Mouse (Mus musculus) heart, embryonic 16.5 days (tissue): Measurements from ENCODE around the gene Mmd2. TPM values are rescaled to one million over a fixed set of nuclear protein-coding genes. Genes with fewer than 3 reads are reported as not detected.

Source experiments
- ATAC-seq: fragments of 200-750 bp; cut with Nextera tagmentation; replicated peaks from 2 replicates; pipeline ENCODE4 v1.8.0; 2017; ENCODE audit warnings: moderate number of reproducible peaks; ENCODE audit not compliant: insufficient read depth, low FRiP score; ENCODE audit errors: extremely low read depth
- H3K27ac ChIP-seq: fragments of 300-500 bp; sonication (generic); 2 replicates; pipeline ENCODE4 v1.5.1; 2014; ENCODE audit warnings: mild to moderate bottlenecking, low read length, control low read depth, moderate library complexity
- H3K27me3 ChIP-seq: fragments of 300-500 bp; sonication (generic); 2 replicates; pipeline ENCODE4 v1.6.1; 2014; ENCODE audit warnings: low read length, mixed read lengths; ENCODE audit not compliant: control insufficient read depth, insufficient read depth
- H3K36me3 ChIP-seq: fragments of 300-500 bp; sonication (generic); 2 replicates; pipeline ENCODE4 v1.6.1; 2014; ENCODE audit not compliant: control insufficient read depth, insufficient read depth
- H3K4me1 ChIP-seq: fragments of 300-500 bp; sonication (generic); 2 replicates; pipeline ENCODE4 v1.6.1; 2014; ENCODE audit warnings: low read length, mixed read lengths; ENCODE audit not compliant: control insufficient read depth, insufficient read depth
- H3K4me2 ChIP-seq: fragments of 300-500 bp; sonication (generic); 2 replicates; pipeline ENCODE4 v1.6.1; 2014; ENCODE audit warnings: low read depth, mild to moderate bottlenecking, control low read depth, low read length
- H3K4me3 ChIP-seq: fragments of 300-500 bp; sonication (generic); 2 replicates; pipeline ENCODE4 v1.5.1; 2014; ENCODE audit warnings: mild to moderate bottlenecking, control low read depth, low read length
- H3K9ac ChIP-seq: fragments of 300-500 bp; sonication (generic); 2 replicates; pipeline ENCODE4 v1.6.1; 2014; ENCODE audit warnings: low read length, control low read depth
- H3K9me3 ChIP-seq: fragments of 300-500 bp; sonication (generic); replicated peaks from 2 replicates; pipeline ENCODE4 v1.6.1; 2016; ENCODE audit warnings: low read length; ENCODE audit not compliant: control insufficient read depth
- WGBS: fragments of 180-500 bp; shearing (Covaris S2); extraction: QIAGEN DNeasy Blood & Tissue Kit; methylation state at CpG from one replicate; pipeline ENCODE4 v1.1.7; 2014; 5-methylcytosine and 5-hydroxymethylcytosine counted together
- polyA plus RNA-seq: library from polyadenylated mRNA; unstranded; fragments of >200 nt; fragmentation: Nextera tagmentation; extraction: Ambion mirVana; gene quantifications from 2 replicates; pipeline ENCODE4 v1.2.1, GENCODE M21; 2015

The Mmd2 gene
- polyA plus RNA-seq, 1 experiment from 2014 or later: 0.24 TPM

DNA sequence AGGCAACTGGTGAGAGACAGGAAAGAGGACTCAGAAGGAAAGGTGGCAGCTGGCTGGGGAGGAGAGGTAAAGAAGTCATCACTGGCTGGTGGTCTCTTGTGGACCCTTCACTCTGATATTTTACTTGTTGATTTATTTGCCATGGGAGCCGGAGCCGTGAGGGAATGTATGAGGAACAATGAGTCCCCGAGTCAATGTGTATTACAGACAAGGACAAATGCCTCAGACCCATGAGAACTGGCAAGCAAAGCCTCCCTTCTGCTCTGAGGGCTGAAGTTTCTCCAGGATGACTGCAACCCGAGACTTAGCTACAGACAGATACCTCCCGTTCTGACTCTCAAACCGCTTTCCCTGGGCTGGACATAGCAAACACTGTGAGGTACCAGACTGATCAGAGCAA is 7.7 kb upstream of the Mmd2 start:
- no peaks in the 10 kb centered on the region for H3K27me3 ChIP-seq
- H3K9ac ChIP-seq: no peak overlapping the region
- no peaks in the 10 kb centered on the region for H3K36me3 ChIP-seq
- no peak for ATAC-seq
- H3K4me2 ChIP-seq: no peak overlapping the region
- no peak overlapping the region for H3K4me3 ChIP-seq
- no peaks in the 10 kb centered on the region for H3K4me1 ChIP-seq
- 51% methylated on average over 6 of the region's 6 CpGs for WGBS
- no peaks in the 10 kb centered on the region for H3K9me3 ChIP-seq
- no peak overlapping the region for H3K27ac ChIP-seq

- WGBS: 71% methylated on average over 4 of the region's 4 CpGs
- Histone ChIP-seq H3K27ac (no peak overlapping the region), H3K4me1 (no peaks in the 10 kb centered on the region)
These were observed 7.0 kb upstream of the Mmd2 start for GRCm38 (mm10) chr5:142615638-142616037.

DNA sequence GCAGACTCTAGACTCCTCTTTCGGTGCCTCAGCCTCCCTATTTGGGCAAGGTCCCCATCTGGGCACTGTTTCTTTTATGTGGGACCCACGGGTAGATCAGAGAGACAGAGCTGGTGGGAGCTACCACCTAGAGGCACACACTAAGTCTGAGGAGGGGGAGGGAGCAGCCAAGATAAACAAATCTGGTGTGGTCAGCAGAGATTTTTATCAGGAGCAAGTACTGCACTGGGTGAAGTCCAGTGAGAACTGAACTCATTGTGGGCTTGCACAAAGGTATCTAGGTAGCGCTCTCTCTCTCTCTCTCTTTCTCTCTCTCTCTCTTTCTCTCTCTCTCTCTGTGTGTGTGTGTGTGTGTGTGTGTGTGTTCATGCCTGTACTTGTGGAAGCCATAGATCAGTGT is 5.9 kb upstream of the Mmd2 start:
- Histone ChIP-seq H3K27me3 (peaks cover 6% of the 10 kb centered on the region; the same call in 1 of the 2 replicates), H3K36me3 (no peaks in the 10 kb centered on the region)
- 51% methylated on average over 3 of the region's 3 CpGs for WGBS

More at GRCm38 (mm10) chr5:142615638-142616037, 7.0 kb upstream of the Mmd2 start:
- H3K9ac ChIP-seq: no peak overlapping the region
- no peaks in the 10 kb centered on the region for H3K27me3 ChIP-seq
- no peak for ATAC-seq
- H3K36me3 ChIP-seq: no peaks in the 10 kb centered on the region
- H3K4me3 ChIP-seq: no peak overlapping the region
- no peak overlapping the region for H3K4me2 ChIP-seq
- H3K9me3 ChIP-seq: no peaks in the 10 kb centered on the region

DNA sequence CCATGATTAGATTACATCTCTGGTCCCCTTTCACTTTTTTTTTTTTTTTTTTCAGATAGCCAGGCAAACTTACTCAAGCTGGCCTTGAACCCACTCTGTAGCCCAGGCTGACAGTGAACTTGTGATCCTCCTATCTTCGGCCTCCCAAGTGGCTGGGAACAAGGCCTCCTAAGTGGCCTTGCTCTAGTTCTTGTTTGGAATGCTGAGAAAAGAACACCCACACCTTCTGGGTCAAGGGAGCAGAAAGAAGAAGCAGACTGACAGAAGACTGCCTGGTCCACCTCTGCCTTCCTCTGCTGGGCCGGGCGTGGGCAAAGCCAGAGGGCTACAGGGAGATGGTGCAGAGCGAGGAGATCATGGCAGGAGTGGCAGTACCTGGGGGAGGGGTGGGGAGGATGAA is 1.8 kb upstream of the Mmd2 start:
- 0 out of 2 replicates have a peak, but pooled peaks cover 2% of the 10 kb centered on the region for H3K4me1 ChIP-seq
- ATAC-seq: no peak
- H3K9ac ChIP-seq: no peak overlapping the region
- peaks cover 34% of the 10 kb centered on the region for H3K27me3 ChIP-seq
- 77% methylated on average over 4 of the region's 4 CpGs for WGBS
- no peak overlapping the region for H3K27ac ChIP-seq
- H3K4me2 ChIP-seq: no peak overlapping the region
- no peaks in the 10 kb centered on the region for H3K36me3 ChIP-seq
- no peak overlapping the region for H3K4me3 ChIP-seq
- H3K9me3 ChIP-seq: no peaks in the 10 kb centered on the region

More for the DNA sequence above, 5.9 kb upstream of the Mmd2 start:
- ATAC-seq: no peak
- no peak overlapping the region for H3K4me2 ChIP-seq
- H3K4me1 ChIP-seq: no peaks in the 10 kb centered on the region
- no peaks in the 10 kb centered on the region for H3K9me3 ChIP-seq
- H3K9ac ChIP-seq: no peak overlapping the region
- no peak overlapping the region for H3K4me3 ChIP-seq
- H3K27ac ChIP-seq: no peak overlapping the region

- no peak for ATAC-seq
- Histone ChIP-seq H3K4me1 (0 out of 2 replicates have a peak, but pooled peaks cover 2% of the 10 kb centered on the region), H3K27me3 (peaks cover 34% of the 10 kb centered on the region), H3K9me3 (no peaks in the 10 kb centered on the region), H3K9ac (0 out of 2 replicates have a peak overlapping the region, but pooled peaks have one; percentile 2), H3K36me3 (no peaks in the 10 kb centered on the region), H3K4me2 (peak overlapping the region; percentile 64), H3K27ac (no peak overlapping the region), H3K4me3 (peak overlapping the region; percentile 40)
- WGBS: 8% methylated on average over 4 of the region's 4 CpGs
These were observed 357 bp upstream of the Mmd2 start for GRCm38 (mm10) chr5:142608989-142609325.

GRCm38 (mm10) chr5:142605288-142605687 is 3.3 kb downstream of the Mmd2 start:
- Histone ChIP-seq H3K9me3 (no peaks in the 10 kb centered on the region), H3K4me3 (no peak overlapping the region), H3K36me3 (no peaks in the 10 kb centered on the region), H3K4me1 (0 out of 2 replicates have a peak, but pooled peaks cover 2% of the 10 kb centered on the region), H3K9ac (no peak overlapping the region), H3K27ac (no peak overlapping the region), H3K27me3 (peaks cover 31% of the 10 kb centered on the region), H3K4me2 (no peak overlapping the region)
- 87% methylated on average over 12 of the region's 12 CpGs for WGBS
- no peak for ATAC-seq

- Histone ChIP-seq H3K36me3 (no peaks in the 10 kb centered on the region), H3K9ac (no peak overlapping the region), H3K27ac (no peak overlapping the region), H3K4me2 (no peak overlapping the region), H3K4me3 (no peak overlapping the region), H3K9me3 (no peaks in the 10 kb centered on the region), H3K27me3 (peaks cover 27% of the 10 kb centered on the region), H3K4me1 (0 out of 2 replicates have a peak, but pooled peaks cover 2% of the 10 kb centered on the region)
- ATAC-seq: no peak
- WGBS: 77% methylated on average over 7 of the region's 7 CpGs
These were observed 4.2 kb downstream of the Mmd2 start for GRCm38 (mm10) chr5:142604379-142604778.

GRCm38 (mm10) chr5:142597648-142598390 is 10.8 kb downstream of the Mmd2 start:
- no peaks in the 10 kb centered on the region for H3K4me1 ChIP-seq
- no peak overlapping the region for H3K4me2 ChIP-seq
- WGBS: 65% methylated on average over 6 of the region's 6 CpGs
- ATAC-seq: no peak
- H3K36me3 ChIP-seq: no peaks in the 10 kb centered on the region
- no peaks in the 10 kb centered on the region for H3K9me3 ChIP-seq
- H3K4me3 ChIP-seq: no peak overlapping the region
- no peak overlapping the region for H3K27ac ChIP-seq
- no peak overlapping the region for H3K9ac ChIP-seq
- no peaks in the 10 kb centered on the region; the same call in 1 of the 2 replicates for H3K27me3 ChIP-seq

DNA sequence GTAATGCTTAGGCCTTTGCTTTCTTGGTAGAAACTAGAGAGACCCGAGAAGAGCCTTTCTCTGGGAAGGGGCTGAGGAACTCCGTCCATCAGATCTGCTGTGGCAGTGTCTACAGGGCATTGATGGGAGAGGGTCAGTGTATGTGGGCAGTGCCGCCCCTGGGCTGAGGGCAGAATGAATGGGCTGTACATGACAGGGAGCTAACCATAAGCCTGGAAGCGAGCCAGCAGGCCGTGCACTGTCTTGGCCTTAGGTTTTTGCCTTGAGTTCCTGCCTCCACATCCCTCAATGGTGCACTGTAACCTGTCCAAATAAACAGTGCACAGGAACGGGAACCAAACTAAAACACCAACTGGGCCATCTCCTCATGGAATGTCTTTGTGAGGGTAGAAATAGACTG is 11.9 kb downstream of the Mmd2 start:
- H3K36me3 ChIP-seq: no peaks in the 10 kb centered on the region
- 66% methylated on average over 6 of the region's 6 CpGs for whole genome bisulfite sequencing
- H3K27me3 ChIP-seq: no peaks in the 10 kb centered on the region; the same call in 1 of the 2 replicates
- no peak overlapping the region for H3K4me3 ChIP-seq
- no peak for ATAC-seq
- no peak overlapping the region for H3K9ac ChIP-seq
- H3K27ac ChIP-seq: no peak overlapping the region
- no peaks in the 10 kb centered on the region for H3K4me1 ChIP-seq
- H3K9me3 ChIP-seq: no peaks in the 10 kb centered on the region
- no peak overlapping the region for H3K4me2 ChIP-seq
